Mouse (Mus musculus) myocyte (in vitro differentiated cells): ENCODE results near the gene Mast4.

ENCODE experiments used
- CEBPB ChIP-seq: IDR thresholded peaks from 2 replicates; pipeline ENCODE4 v1.6.1; 2011; ENCODE audit warnings: mild to moderate bottlenecking, moderate library complexity; ENCODE audit not compliant: poor library complexity, insufficient read depth, severe bottlenecking
- E2F4 ChIP-seq: IDR thresholded peaks from one replicate; pipeline ENCODE4 v1.6.1; 2011; ENCODE audit warnings: mild to moderate bottlenecking, control low read depth, moderate library complexity; ENCODE audit not compliant: insufficient read depth
- MAX ChIP-seq: IDR thresholded peaks from one replicate; pipeline ENCODE4 v1.6.1; 2011; ENCODE audit warnings: low read depth, mild to moderate bottlenecking, control low read depth
- MYOD1 ChIP-seq, 3 experiments: IDR thresholded peaks; one replicate each; pipeline ENCODE4 v1.6.1; 2011; ENCODE audit warnings: control low read depth in 2 of 3, low read depth in 2 of 3, mild to moderate bottlenecking in 2 of 3, moderate library complexity in 1 of 3; ENCODE audit not compliant: insufficient read length in 2 of 3, control insufficient read depth in 1 of 3
- MYOG ChIP-seq, 3 experiments: IDR thresholded peaks; one replicate each; pipeline ENCODE4 v1.6.1; 2011; ENCODE audit warnings: control low read depth in 2 of 3, low read depth in 2 of 3, mild to moderate bottlenecking in 2 of 3; ENCODE audit not compliant: insufficient read length in 2 of 3, control insufficient read depth in 1 of 3, insufficient read depth in 1 of 3
- POLR2A ChIP-seq: IDR thresholded peaks from one replicate; pipeline ENCODE4 v1.6.1; 2011; ENCODE audit warnings: low read depth, mild to moderate bottlenecking, control low read depth, moderate library complexity; ENCODE audit not compliant: insufficient read length
- POLR2AphosphoS2 ChIP-seq: IDR thresholded peaks from one replicate; pipeline ENCODE4 v1.6.1; 2011; ENCODE audit warnings: low read depth, control low read depth; ENCODE audit not compliant: insufficient read length
- REST ChIP-seq: IDR thresholded peaks from one replicate; pipeline ENCODE4 v1.6.1; 2011; ENCODE audit warnings: mild to moderate bottlenecking, control low read depth, moderate library complexity; ENCODE audit not compliant: insufficient read depth, insufficient read length
- SRF ChIP-seq: IDR thresholded peaks from one replicate; pipeline ENCODE4 v1.6.1; 2011; ENCODE audit warnings: low read depth; ENCODE audit not compliant: control insufficient read depth, insufficient read length
- TCF12 ChIP-seq: IDR thresholded peaks from one replicate; pipeline ENCODE4 v1.6.1; 2011; ENCODE audit warnings: mild to moderate bottlenecking, control low read depth; ENCODE audit not compliant: poor library complexity, insufficient read depth, severe bottlenecking
- TCF3 ChIP-seq: IDR thresholded peaks from one replicate; pipeline ENCODE4 v1.6.1; 2011; ENCODE audit warnings: low read depth, control low read depth; ENCODE audit not compliant: insufficient read length
- USF1 ChIP-seq: IDR thresholded peaks from one replicate; pipeline ENCODE4 v1.6.1; 2011; ENCODE audit warnings: low read depth, mild to moderate bottlenecking, control low read depth, moderate library complexity

DNA sequence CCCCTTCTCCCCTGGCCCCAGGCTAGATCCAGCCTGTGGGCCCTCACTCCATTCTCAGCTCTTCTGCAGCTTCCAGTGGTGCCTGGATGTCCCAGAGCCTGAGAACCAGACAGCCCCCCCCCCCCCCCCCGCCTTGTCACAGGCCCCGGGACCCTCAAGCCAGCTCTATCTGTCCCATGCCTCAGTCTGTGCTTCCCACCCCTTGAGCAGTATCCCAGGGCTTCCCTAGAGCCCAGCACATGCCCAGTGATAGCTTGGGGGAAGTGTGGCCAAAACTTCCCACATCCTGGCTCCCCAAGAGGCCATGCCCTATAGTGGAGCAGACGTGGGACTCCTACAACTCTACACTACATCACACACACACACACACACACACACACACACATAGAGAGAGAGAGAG lies 119.8 kb downstream of the Mast4 start:
- TF ChIP-seq TCF3 (no peak), SRF (no peak), TCF12 (no peak), POLR2A (no peak), POLR2AphosphoS2 (no peak), CEBPB (no peak), USF1 (no peak), MYOG (IDR thresholded peaks at IDR 0.05; ENCODE audit: control insufficient read depth in 1 of 3, insufficient read depth in 1 of 3, insufficient read length in 2 of 3, low read depth in 2 of 3) (no peak), MYOD1 (IDR thresholded peaks at IDR 0.05; ENCODE audit: control insufficient read depth in 1 of 3, insufficient read length in 2 of 3, low read depth in 2 of 3) (no peak), MAX (no peak), E2F4 (no peak), REST (no peak)
